Mouse (Mus musculus) megakaryocyte-erythroid progenitor cell, adult 5 weeks (primary cell): Measurements from ENCODE around the gene Fam181a. TPM values are rescaled to one million over a fixed set of nuclear protein-coding genes. Genes with fewer than 3 reads are reported as not detected.

Experiments
- polyA plus RNA-seq: library from polyadenylated mRNA; stranded (reverse); fragments of >175 nt; gene quantifications from 2 replicates; pipeline ENCODE4 v1.2.3, GENCODE M21; 2012

The Fam181a gene
- 0.08 TPM in 1 of 2 replicates, not detected in the other for polyA plus RNA-seq

GRCm38 (mm10) chr12:103310744-103311267 is at the start of gene Fam181a:
TSS of gene Fam181a (plus strand) at chr12:103310975.

GRCm38 (mm10) chr12:103355746-103356414 is 45.1 kb downstream of the Fam181a start, which contains the start of gene Asb2:
TSS of gene Asb2 (minus strand) at chr12:103356001.

Other genes with a start within 250 kb of the Fam181a start
- gene Prima1, start 68.8 kb upstream of the Fam181a start, polyA plus RNA-seq: not detected in 2 replicates
- 0.80 and 1.3 TPM in 2 replicates for gene Asb2, start 45.0 kb downstream of the Fam181a start, polyA plus RNA-seq
- 0.62 and 0.68 TPM in 2 replicates for gene Otub2, start 77.7 kb downstream of the Fam181a start, polyA plus RNA-seq
- 0.07 and 0.24 TPM in 2 replicates for gene 9330161L09Rik, start 96.8 kb downstream of the Fam181a start, polyA plus RNA-seq
- 25.5 and 33.1 TPM in 2 replicates for gene Ddx24, start 114.9 kb downstream of the Fam181a start, polyA plus RNA-seq
- gene Ifi27, start 123.2 kb downstream of the Fam181a start, polyA plus RNA-seq: 6.6 and 7.1 TPM in 2 replicates
- 8.9 and 15.6 TPM in 2 replicates for gene Ifi27l2a, start 132.7 kb downstream of the Fam181a start, polyA plus RNA-seq
- gene Ifi27l2b, start 146.2 kb downstream of the Fam181a start, polyA plus RNA-seq: not detected in 2 replicates
- 0.02 and 0.10 TPM in 2 replicates for gene Ppp4r4, start 221.3 kb downstream of the Fam181a start, polyA plus RNA-seq